Mouse (Mus musculus) Patski (cell line): ENCODE data around the gene Plod2. TPM values are rescaled to one million over a fixed set of nuclear protein-coding genes. Genes with fewer than 3 reads are reported as not detected.
A peak's percentile ranks its signal among the peaks of the same experiment; 100 is the strongest.

Experiments
- ATAC-seq: fragments of 100-300 bp; one replicate; pipeline ENCODE4 v1.8.0; 2021
- CTCF ChIA-PET: fragments of 350-600 bp; sonication (Branson Sonifier 250); formaldehyde crosslinking; loops from one replicate; lab custom pipeline; 2022; ENCODE audit warnings: inconsistent platforms; lab: Charles Lee
- POLR2A ChIA-PET: fragments of 350-600 bp; sonication (Branson Sonifier 250); formaldehyde crosslinking; loops from one replicate; lab custom pipeline; 2022; ENCODE audit warnings: antibody characterized with exemption, inconsistent platforms; lab: Charles Lee
- DNase-seq: peaks from one replicate; pipeline ENCODE4 v3.0.0-alpha.2; 2011; ENCODE audit warnings: low read depth, low spot score
- H3K27me3 ChIP-seq: fragments of 371-371 bp; one replicate; pipeline ENCODE4 v1.5.1; 2021
- CTCF ChIP-seq: fragments of 100-300 bp; IDR thresholded peaks from one replicate; pipeline ENCODE4 v1.5.1; 2021
- in situ Hi-C: fragments of 300-500 bp; cut with MboI; formaldehyde crosslinking; loops from 3 replicates; pipeline ENCODE4 v1.11.1; 2018; ENCODE audit warnings: low pct_unique_long_range_greater_than_20kb, mixed read lengths
- polyA plus RNA-seq: library from polyadenylated mRNA; unstranded; gene quantifications from one replicate; pipeline ENCODE4 v1.2.3, GENCODE M21; 2021

Gene Plod2
- polyA plus RNA-seq, 1 experiment from 2014 or later = 120 TPM

- no peak for ATAC-seq
- no peak for TF ChIP-seq CTCF
- ChIA-PET POLR2A (no interaction called here), CTCF (interaction anchor here (0.7 kb wide), 1 partner anchor 390 kb away, joined by 3 read pairs; no protein-coding TSS in a partner anchor)
- H3K27me3 ChIP-seq = no peaks in the 10 kb centered on the region
- DNase-seq = no peak
- in situ Hi-C loops = no loop called here
Measured at GRCm38 (mm10) chr9:92596916-92597547, 55.0 kb downstream of the Plod2 start.

- DNase-seq = no peak
- in situ Hi-C loops = no loop called here
- no peaks in the 10 kb centered on the region for H3K27me3 ChIP-seq
- ATAC-seq = no peak
- CTCF ChIA-PET = no interaction called here
- POLR2A ChIA-PET = no interaction called here
- no peak for TF ChIP-seq CTCF
Measured at GRCm38 (mm10) chr9:92597776-92598175, 55.8 kb downstream of the Plod2 start.

- TF ChIP-seq CTCF = no peak
- in situ Hi-C loops = no loop called here
- H3K27me3 ChIP-seq = no peaks in the 10 kb centered on the region
- ChIA-PET CTCF (interaction anchor here (1.5 kb wide), 1 partner anchor 11 kb away, joined by 7 read pairs; no protein-coding TSS in a partner anchor), POLR2A (no interaction called here)
- no peak for DNase-seq
- ATAC-seq = no peak
Measured at GRCm38 (mm10) chr9:92599940-92600538, 58.0 kb downstream of the Plod2 start.

- CTCF ChIA-PET = no interaction called here
- in situ Hi-C loops = no loop called here
- TF ChIP-seq CTCF = no peak
- POLR2A ChIA-PET = no interaction called here
- H3K27me3 ChIP-seq = no peaks in the 10 kb centered on the region
- ATAC-seq (no peak), DNase-seq (no peak)
Measured at GRCm38 (mm10) chr9:92601551-92601950, 59.5 kb downstream of the Plod2 start.

GRCm38 (mm10) chr9:92603541-92603940 is 61.5 kb downstream of the Plod2 start:
- CTCF ChIA-PET = interaction anchor here (1.0 to 1.7 kb wide), 2 partner anchors 60 to 140 kb away, joined by 3 to 5 read pairs; no protein-coding TSS in a partner anchor
- TF ChIP-seq CTCF = no peak
- no peak for DNase-seq
- ATAC-seq = no peak
- in situ Hi-C loops = no loop called here
- POLR2A ChIA-PET = no interaction called here
- H3K27me3 ChIP-seq = no peaks in the 10 kb centered on the region

GRCm38 (mm10) chr9:92610628-92611267 is 68.7 kb downstream of the Plod2 start:
- ATAC-seq (no peak), DNase-seq (peak; percentile 9)
- H3K27me3 ChIP-seq = no peaks in the 10 kb centered on the region
- in situ Hi-C loops = loop anchor here (5.0 to 10.0 kb wide), 3 partner anchors 108 to 264 kb away; no protein-coding TSS in a partner anchor
- ChIA-PET POLR2A (no interaction called here), CTCF (interaction anchor here (0.7 to 2.2 kb wide), 10 partner anchors 12 to 401 kb away, joined by 3 to 7 read pairs (median 4); no protein-coding TSS in a partner anchor)
- TF ChIP-seq CTCF = peak; percentile 54

- TF ChIP-seq CTCF = no peak
- ChIA-PET POLR2A (no interaction called here), CTCF (interaction anchor here (1.2 to 1.9 kb wide), 2 partner anchors 10 to 466 kb away, joined by 3 to 6 read pairs; no protein-coding TSS in a partner anchor)
- H3K27me3 ChIP-seq = no peaks in the 10 kb centered on the region
- DNase-seq = no peak
- no peak for ATAC-seq
- in situ Hi-C loops = loop anchor here (5.0 to 10.0 kb wide), 3 partner anchors 110 to 262 kb away; no protein-coding TSS in a partner anchor
Measured at GRCm38 (mm10) chr9:92612641-92613040, 70.6 kb downstream of the Plod2 start.

GRCm38 (mm10) chr9:92613206-92613605 is 71.2 kb downstream of the Plod2 start:
- no peak for TF ChIP-seq CTCF
- H3K27me3 ChIP-seq = no peaks in the 10 kb centered on the region
- ATAC-seq = no peak
- POLR2A ChIA-PET = no interaction called here
- in situ Hi-C loops = loop anchor here (5.0 to 10.0 kb wide), 3 partner anchors 111 to 262 kb away; no protein-coding TSS in a partner anchor
- DNase-seq = no peak
- CTCF ChIA-PET = interaction anchor here (1.9 kb wide), 1 partner anchor 466 kb away, joined by 6 read pairs; no protein-coding TSS in a partner anchor

- ATAC-seq (no peak), DNase-seq (no peak)
- no peak for TF ChIP-seq CTCF
- ChIA-PET CTCF (no interaction called here), POLR2A (no interaction called here)
- H3K27me3 ChIP-seq = no peaks in the 10 kb centered on the region
- in situ Hi-C loops = loop anchor here (10.0 kb wide), 2 partner anchors 232 to 258 kb away; no protein-coding TSS in a partner anchor
Measured at GRCm38 (mm10) chr9:92616418-92616817, 74.4 kb downstream of the Plod2 start.

- ChIA-PET POLR2A (no interaction called here), CTCF (interaction anchor here (1.0 kb wide), 1 partner anchor 19 kb away, joined by 3 read pairs; no protein-coding TSS in a partner anchor)
- no peak for TF ChIP-seq CTCF
- ATAC-seq (no peak), DNase-seq (no peak)
- no peaks in the 10 kb centered on the region for H3K27me3 ChIP-seq
- in situ Hi-C loops = loop anchor here (10.0 kb wide), 2 partner anchors 233 to 257 kb away; no protein-coding TSS in a partner anchor
Measured at GRCm38 (mm10) chr9:92617376-92617775, 75.4 kb downstream of the Plod2 start.
